Mouse (Mus musculus): ENCODE measurements around the gene Pf4.

GRCm38 (mm10) chr5:90790074-90790502 lies 17.9 kb downstream of the Pf4 start:
- TF ChIP-seq CTCF (IDR thresholded peaks at IDR 0.05) (no peak), POLR2A (IDR thresholded peaks at IDR 0.05; ENCODE audit: insufficient read depth, low read depth, low read length) (no peak)

All from heart, adult 2 months (tissue).